In genomic region chr16:37808866-37809622, GRCm38 (mm10) we compare ENCODE assay signal across 8 mouse cellular contexts. TPM values are rescaled to one million over a fixed set of nuclear protein-coding genes. Genes with fewer than 3 reads are reported as not detected.
A peak's percentile ranks its signal among the peaks of the same experiment; 100 is the strongest.
DNase-seq lines count a peak whose midpoint lies in the region; ATAC-seq lines count a peak whose summit lies in the region.

No protein-coding gene starts in this region.

- H3K27ac ChIP-seq in forebrain, embryonic 14.5 days (ENCODE audit: low read depth, low read length): peak overlapping the region; percentile 39; the same call in 1 of the 2 replicates
- H3K27ac ChIP-seq in intestine, embryonic 16.5 days (ENCODE audit: low read length): peak overlapping the region; percentile 79
- peak overlapping the region; percentile 66 for H3K27ac ChIP-seq in midbrain, embryonic 12.5 days (replicated peaks)

- 22% methylated on average over 10 of the region's 10 CpGs for WGBS in forebrain, embryonic 14.5 days
- WGBS in intestine, embryonic 16.5 days: 49% methylated on average over 10 of the region's 10 CpGs
- WGBS in midbrain, embryonic 12.5 days: 34% methylated on average over 10 of the region's 10 CpGs

- no peak overlapping the region for H3K9ac ChIP-seq in forebrain, embryonic 14.5 days (ENCODE audit: low read length)
- H3K9ac ChIP-seq in intestine, embryonic 16.5 days (ENCODE audit: low read depth, low read length): no peak overlapping the region
- no peak overlapping the region for H3K9ac ChIP-seq in midbrain, embryonic 12.5 days (replicated peaks)

- ATAC-seq in forebrain, embryonic 14.5 days: peak; percentile 33
- ATAC-seq in intestine, embryonic 16.5 days: peak; percentile 52; the same call in 1 of the 2 replicates
- ATAC-seq in midbrain, embryonic 12.5 days (ENCODE audit: low FRiP score, low read depth): no peak; the same call in 1 of the 2 replicates

- H3K4me3 ChIP-seq in forebrain, embryonic 14.5 days (ENCODE audit: low read depth, low read length): no peak overlapping the region
- no peak overlapping the region for H3K4me3 ChIP-seq in intestine, embryonic 16.5 days (ENCODE audit: low read length)
- H3K4me3 ChIP-seq in midbrain, embryonic 12.5 days: no peak overlapping the region

- peak; percentile 46 for DNase-seq in embryo, embryonic 10.5 days (ENCODE audit: low spot score)
- DNase-seq in forebrain, embryonic 14.5 days (ENCODE audit: low spot score): peak; percentile 62
- DNase-seq in right cerebral cortex, postnatal 10 days (ENCODE audit: low spot score in 2 of 2): no peak
- DNase-seq in right cerebral cortex, postnatal 25 days: no peak
- DNase-seq in left cerebral cortex, adult 9 months (ENCODE audit: low spot score in 2 of 2): no peak
- DNase-seq in adrenal gland, adult 18-20 months (ENCODE audit: low spot score in 2 of 2): no peak

- H3K36me3 ChIP-seq in forebrain, embryonic 14.5 days (ENCODE audit: control insufficient read depth, insufficient read depth, low read length): no peaks in the 10 kb centered on the region; the same call in 1 of the 2 replicates
- no peaks in the 10 kb centered on the region for H3K36me3 ChIP-seq in intestine, embryonic 16.5 days (ENCODE audit: control insufficient read depth, insufficient read depth, low read length)
- H3K36me3 ChIP-seq in midbrain, embryonic 12.5 days: peaks cover 11% of the 10 kb centered on the region; the same call in 1 of the 2 replicates

- no peaks in the 10 kb centered on the region for H3K9me3 ChIP-seq in forebrain, embryonic 14.5 days (replicated peaks; ENCODE audit: control insufficient read depth, low read length)
- H3K9me3 ChIP-seq in intestine, embryonic 16.5 days (ENCODE audit: control insufficient read depth, low read length): no peaks in the 10 kb centered on the region
- H3K9me3 ChIP-seq in midbrain, embryonic 12.5 days: 0 out of 2 replicates have a peak, but pooled peaks cover 11% of the 10 kb centered on the region

- H3K27me3 ChIP-seq in forebrain, embryonic 14.5 days (replicated peaks; ENCODE audit: control insufficient read depth, insufficient read depth, low read length): no peaks in the 10 kb centered on the region
- no peaks in the 10 kb centered on the region for H3K27me3 ChIP-seq in intestine, embryonic 16.5 days (replicated peaks; ENCODE audit: control insufficient read depth, insufficient read depth, low read length)
- no peaks in the 10 kb centered on the region for H3K27me3 ChIP-seq in midbrain, embryonic 12.5 days

- peaks cover 7% of the 10 kb centered on the region; the same call in 1 of the 2 replicates for H3K4me1 ChIP-seq in forebrain, embryonic 14.5 days (ENCODE audit: control insufficient read depth, insufficient read depth, low read length)
- peaks cover 11% of the 10 kb centered on the region for H3K4me1 ChIP-seq in intestine, embryonic 16.5 days (ENCODE audit: control insufficient read depth, insufficient read depth, low read length)
- H3K4me1 ChIP-seq in midbrain, embryonic 12.5 days: peaks cover 18% of the 10 kb centered on the region

- no peak overlapping the region for H3K4me2 ChIP-seq in forebrain, embryonic 14.5 days (ENCODE audit: low read length)
- H3K4me2 ChIP-seq in intestine, embryonic 16.5 days (ENCODE audit: low read depth, low read length): no peak overlapping the region
- no peak overlapping the region for H3K4me2 ChIP-seq in midbrain, embryonic 12.5 days (replicated peaks)

RNA-seq across cellular contexts. Expression of gene Fstl1, which starts 32.4 kb away (rescaled TPM):
- polyA plus RNA-seq in forebrain, embryonic 14.5 days (2014; fragmentation: Nextera tagmentation; extraction: Ambion mirVana): 90.2 and 101 TPM in 2 replicates
- 208 and 225 TPM in 2 replicates for polyA plus RNA-seq in intestine, embryonic 16.5 days (2015; fragmentation: Nextera tagmentation; extraction: Ambion mirVana)
- polyA plus RNA-seq in midbrain, embryonic 12.5 days (2016; fragmentation: Nextera tagmentation; extraction: Ambion mirVana): 169 and 215 TPM in 2 replicates
- total RNA-seq in adrenal gland, adult 18-20 months (2021): 10 to 100 TPM; 27.9 to 57.9 TPM

RNA-seq across cellular contexts. Expression of gene Gm36028, which starts 51.9 kb away (rescaled TPM):
- polyA plus RNA-seq in forebrain, embryonic 14.5 days (2014; fragmentation: Nextera tagmentation; extraction: Ambion mirVana): 0.20 TPM in 1 of 2 replicates, not detected in the other
- polyA plus RNA-seq in intestine, embryonic 16.5 days (2015; fragmentation: Nextera tagmentation; extraction: Ambion mirVana): 3.1 and 4.3 TPM in 2 replicates
- 0.27 and 0.63 TPM in 2 replicates for polyA plus RNA-seq in midbrain, embryonic 12.5 days (2016; fragmentation: Nextera tagmentation; extraction: Ambion mirVana)
- under 1 TPM; 0.27 to 0.99 TPM for total RNA-seq in adrenal gland, adult 18-20 months (2021)

RNA-seq across cellular contexts. Expression of gene Lrrc58, which starts 59.1 kb away (rescaled TPM):
- polyA plus RNA-seq in forebrain, embryonic 14.5 days (2014; fragmentation: Nextera tagmentation; extraction: Ambion mirVana): 40.7 and 53.0 TPM in 2 replicates
- 33.5 and 37.7 TPM in 2 replicates for polyA plus RNA-seq in intestine, embryonic 16.5 days (2015; fragmentation: Nextera tagmentation; extraction: Ambion mirVana)
- 53.8 and 59.2 TPM in 2 replicates for polyA plus RNA-seq in midbrain, embryonic 12.5 days (2016; fragmentation: Nextera tagmentation; extraction: Ambion mirVana)
- 100 to 1,000 TPM; 196 to 274 TPM for total RNA-seq in adrenal gland, adult 18-20 months (2021)

Comparison
In these comparisons a context has a peak if more than half of its experiments do, and no peak if none do; other contexts are left out.
1. DNase-seq: peak in embryo, embryonic 10.5 days (single experiment) and forebrain, embryonic 14.5 days (single experiment); none in right cerebral cortex, postnatal 10 days (0 of 2), right cerebral cortex, postnatal 25 days (single experiment), left cerebral cortex, adult 9 months (0 of 2) and adrenal gland, adult 18-20 months (0 of 2).
2. Peak in every context shown above with its lines, with median percentiles within 50 percentile points of each other: H3K27ac ChIP-seq.